Mouse (Mus musculus): ENCODE data around the gene Plpp1. TPM values are rescaled to one million over a fixed set of nuclear protein-coding genes. Genes with fewer than 3 reads are reported as not detected.
A peak's percentile ranks its signal among the peaks of the same experiment; 100 is the strongest.

Gene Plpp1
- polyA plus RNA-seq, 1 experiment from 2014 or later, result 20.6 TPM

GRCm38 (mm10) chr13:112761787-112762186 is 38.8 kb upstream of the Plpp1 start:
- ATAC-seq, result no peak
- 90% methylated on average over 1 of the region's 1 CpGs for WGBS
- no peaks in the 10 kb centered on the region for H3K4me1 ChIP-seq

GRCm38 (mm10) chr13:112762548-112762947 is 38.0 kb upstream of the Plpp1 start:
- H3K4me1 ChIP-seq, result no peaks in the 10 kb centered on the region
- WGBS, result 89% methylated on average over 4 of the region's 4 CpGs
- ATAC-seq, result no peak
- H3K9me3 ChIP-seq (replicated peaks), result peaks cover 15% of the 10 kb centered on the region
- H3K4me2 ChIP-seq, result no peak overlapping the region
- no peak overlapping the region for H3K4me3 ChIP-seq
- H3K27me3 ChIP-seq, result no peaks in the 10 kb centered on the region
- no peak overlapping the region for H3K9ac ChIP-seq
- H3K36me3 ChIP-seq (ENCODE audit: poor library complexity, severe bottlenecking), result no peaks in the 10 kb centered on the region; the same call in 1 of the 2 replicates
- no peak overlapping the region for H3K27ac ChIP-seq

More at GRCm38 (mm10) chr13:112761787-112762186, 38.8 kb upstream of the Plpp1 start:
- H3K36me3 ChIP-seq (ENCODE audit: poor library complexity, severe bottlenecking), result no peaks in the 10 kb centered on the region
- H3K4me3 ChIP-seq, result no peak overlapping the region
- no peak overlapping the region for H3K4me2 ChIP-seq
- H3K9ac ChIP-seq, result no peak overlapping the region
- H3K27me3 ChIP-seq, result no peaks in the 10 kb centered on the region
- peaks cover 9% of the 10 kb centered on the region; the same call in 1 of the 2 replicates for H3K9me3 ChIP-seq (replicated peaks)
- no peak overlapping the region for H3K27ac ChIP-seq

GRCm38 (mm10) chr13:112763531-112764091 is 37.0 kb upstream of the Plpp1 start:
- H3K9me3 ChIP-seq (replicated peaks), result peaks cover 19% of the 10 kb centered on the region
- 85% methylated on average over 10 of the region's 10 CpGs for WGBS
- no peak overlapping the region for H3K4me3 ChIP-seq
- no peak overlapping the region for H3K27ac ChIP-seq
- no peaks in the 10 kb centered on the region for H3K4me1 ChIP-seq
- no peak overlapping the region for H3K4me2 ChIP-seq
- H3K36me3 ChIP-seq (ENCODE audit: poor library complexity, severe bottlenecking), result peaks cover 2% of the 10 kb centered on the region; the same call in 1 of the 2 replicates
- no peaks in the 10 kb centered on the region for H3K27me3 ChIP-seq
- no peak for ATAC-seq
- H3K9ac ChIP-seq, result no peak overlapping the region

GRCm38 (mm10) chr13:112764556-112764955 is 36.0 kb upstream of the Plpp1 start:
- Histone ChIP-seq H3K4me2 (no peak overlapping the region), H3K27me3 (no peaks in the 10 kb centered on the region), H3K9me3 (replicated peaks) (peaks cover 19% of the 10 kb centered on the region), H3K4me3 (no peak overlapping the region), H3K4me1 (no peaks in the 10 kb centered on the region), H3K27ac (no peak overlapping the region), H3K36me3 (ENCODE audit: poor library complexity, severe bottlenecking) (peaks cover 2% of the 10 kb centered on the region; the same call in 1 of the 2 replicates), H3K9ac (no peak overlapping the region)
- no peak for ATAC-seq
- 90% methylated on average over 5 of the region's 5 CpGs for WGBS

DNA sequence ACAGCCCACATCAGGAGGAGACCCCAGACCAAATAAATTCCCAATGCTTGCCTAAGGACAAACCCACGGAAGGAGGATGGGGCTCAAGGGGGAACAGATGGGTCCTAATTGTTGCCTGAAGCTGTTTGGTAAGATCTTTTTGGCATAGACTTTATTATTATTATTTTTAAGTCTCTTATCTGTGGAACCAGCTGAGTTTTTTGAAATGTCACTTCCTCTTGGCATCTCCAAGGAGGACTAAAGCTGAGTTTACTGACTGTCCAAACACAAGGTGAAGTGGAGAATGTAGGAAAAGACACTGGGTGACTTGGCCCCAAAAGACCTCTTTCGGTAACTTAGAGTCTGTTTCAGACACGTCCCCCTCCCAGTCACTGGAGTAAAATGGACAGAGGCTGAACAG is 34.9 kb upstream of the Plpp1 start:
- H3K36me3 ChIP-seq (ENCODE audit: poor library complexity, severe bottlenecking), result peaks cover 2% of the 10 kb centered on the region; the same call in 1 of the 2 replicates
- H3K27me3 ChIP-seq, result no peaks in the 10 kb centered on the region
- H3K27ac ChIP-seq, result no peak overlapping the region
- no peak overlapping the region for H3K4me3 ChIP-seq
- 92% methylated on average over 3 of the region's 3 CpGs for WGBS
- peaks cover 3% of the 10 kb centered on the region for H3K4me1 ChIP-seq
- ATAC-seq, result no peak
- H3K9me3 ChIP-seq (replicated peaks), result peaks cover 19% of the 10 kb centered on the region
- no peak overlapping the region for H3K9ac ChIP-seq
- H3K4me2 ChIP-seq, result no peak overlapping the region

DNA sequence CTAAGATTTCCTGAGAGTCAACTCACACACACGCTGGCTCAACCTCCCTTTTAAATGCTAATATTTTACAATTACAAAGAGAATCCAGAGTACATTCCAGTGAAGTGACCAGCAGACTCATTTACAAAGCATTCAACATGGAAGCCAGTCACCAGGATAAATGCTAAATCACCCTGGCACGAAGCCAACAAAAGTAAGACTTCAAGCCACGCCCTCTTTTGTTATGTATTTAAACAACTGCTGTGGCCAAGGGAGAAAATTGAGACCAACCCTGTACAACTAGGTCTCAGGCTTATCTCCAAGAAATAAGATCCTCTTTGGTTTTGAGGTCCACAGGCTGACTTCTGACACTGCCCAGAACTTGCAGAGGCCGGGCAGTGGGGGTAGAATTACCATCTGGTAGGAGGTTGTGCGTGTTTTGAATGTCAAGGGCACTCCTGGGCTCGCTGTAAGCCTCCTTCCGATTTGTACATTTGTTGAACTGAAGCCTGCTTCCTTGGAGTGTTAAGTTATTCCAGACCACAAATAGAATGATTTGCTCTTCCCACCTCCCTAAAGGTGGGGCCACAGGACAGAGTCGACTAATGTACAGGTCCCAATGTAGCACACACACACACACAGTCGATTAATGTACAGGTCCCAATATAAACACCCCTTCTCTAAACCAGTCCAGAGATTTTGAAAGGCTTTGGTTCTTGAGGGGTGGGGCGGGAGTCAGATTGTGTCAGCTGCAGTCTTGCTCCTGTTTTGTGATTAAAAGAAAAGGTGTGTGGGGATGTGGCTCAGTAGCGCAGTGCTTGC is 29.9 kb upstream of the Plpp1 start:
- H3K4me3 ChIP-seq, result no peak overlapping the region
- ATAC-seq, result peak; percentile 30; the same call in 1 of the 2 replicates
- no peak overlapping the region for H3K9ac ChIP-seq
- no peaks in the 10 kb centered on the region for H3K27me3 ChIP-seq
- no peak overlapping the region for H3K4me2 ChIP-seq
- peaks cover 7% of the 10 kb centered on the region for H3K4me1 ChIP-seq
- H3K36me3 ChIP-seq (ENCODE audit: poor library complexity, severe bottlenecking), result peaks cover 2% of the 10 kb centered on the region; the same call in 1 of the 2 replicates
- peaks cover 19% of the 10 kb centered on the region for H3K9me3 ChIP-seq (replicated peaks)
- WGBS, result 33% methylated on average over 11 of the region's 11 CpGs
- H3K27ac ChIP-seq, result no peak overlapping the region

DNA sequence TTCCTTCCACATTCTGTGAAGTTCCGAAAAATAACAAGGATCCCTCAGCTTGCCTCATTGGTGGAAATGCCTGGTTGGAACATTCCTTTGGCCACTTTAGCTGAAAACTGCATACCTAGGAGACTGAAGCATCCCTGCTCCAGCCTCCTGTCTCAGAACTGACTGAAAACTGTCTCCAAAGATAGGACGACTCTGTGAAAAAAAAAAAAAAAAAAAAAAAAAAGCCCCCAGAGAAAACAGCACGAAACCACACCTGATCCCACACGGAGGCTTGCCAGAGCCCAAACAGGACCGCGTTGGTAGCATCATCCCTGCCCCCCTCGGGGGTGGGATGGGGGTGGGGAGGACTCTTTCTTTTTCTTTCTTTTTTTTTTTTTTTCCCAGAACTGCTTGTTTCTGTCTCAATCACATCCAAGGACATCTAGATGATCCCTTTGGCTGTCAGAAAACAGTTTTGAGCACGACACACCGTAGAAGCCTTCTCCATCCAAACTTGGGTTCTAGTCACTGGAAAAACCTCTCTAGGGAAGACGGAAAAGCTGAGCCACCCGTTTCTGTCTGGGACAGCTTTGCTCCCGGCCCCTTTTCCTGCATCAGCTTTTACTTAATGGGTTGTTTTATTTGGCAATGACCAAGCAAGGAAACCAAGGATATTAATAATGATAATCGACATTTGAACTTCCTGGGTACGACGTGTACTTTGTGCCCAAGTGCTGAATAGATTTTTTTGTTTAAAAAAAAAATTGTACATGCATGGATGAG is 29.0 kb upstream of the Plpp1 start:
- Histone ChIP-seq H3K9ac (no peak overlapping the region), H3K4me1 (peaks cover 7% of the 10 kb centered on the region), H3K4me2 (no peak overlapping the region), H3K9me3 (replicated peaks) (peaks cover 12% of the 10 kb centered on the region), H3K27me3 (no peaks in the 10 kb centered on the region), H3K27ac (no peak overlapping the region), H3K4me3 (no peak overlapping the region), H3K36me3 (ENCODE audit: poor library complexity, severe bottlenecking) (peaks cover 2% of the 10 kb centered on the region; the same call in 1 of the 2 replicates)
- no peak for ATAC-seq
- WGBS, result 52% methylated on average over 15 of the region's 15 CpGs

GRCm38 (mm10) chr13:112772252-112772651 is 28.3 kb upstream of the Plpp1 start:
- peaks cover 7% of the 10 kb centered on the region for H3K4me1 ChIP-seq
- H3K4me3 ChIP-seq, result no peak overlapping the region
- H3K27ac ChIP-seq, result no peak overlapping the region
- WGBS, result 82% methylated on average over 11 of the region's 11 CpGs
- H3K27me3 ChIP-seq, result no peaks in the 10 kb centered on the region
- peaks cover 7% of the 10 kb centered on the region for H3K9me3 ChIP-seq (replicated peaks)
- no peak overlapping the region for H3K9ac ChIP-seq
- H3K36me3 ChIP-seq (ENCODE audit: poor library complexity, severe bottlenecking), result peaks cover 2% of the 10 kb centered on the region; the same call in 1 of the 2 replicates
- ATAC-seq, result no peak
- H3K4me2 ChIP-seq, result no peak overlapping the region

DNA sequence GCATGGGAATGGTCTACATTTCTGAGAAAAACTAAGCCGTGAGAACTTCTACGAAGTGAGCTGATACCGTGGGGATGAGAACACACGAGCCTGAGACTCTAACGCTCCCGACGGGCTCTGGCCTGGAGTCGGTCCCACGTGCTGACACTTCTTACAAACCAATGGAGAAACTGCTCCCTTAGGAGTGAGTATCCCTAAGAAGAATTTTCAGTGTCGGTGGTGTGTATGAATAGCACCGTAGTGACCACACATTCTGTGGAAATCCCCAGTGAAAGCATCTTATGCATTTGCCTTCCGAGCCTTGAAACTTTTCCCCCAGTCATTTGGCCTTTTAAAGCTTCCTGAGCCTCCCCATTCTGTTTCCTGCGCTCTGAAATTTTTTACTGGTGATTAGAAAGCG is 27.7 kb upstream of the Plpp1 start:
- H3K27ac ChIP-seq, result no peak overlapping the region
- ATAC-seq, result no peak
- no peak overlapping the region for H3K9ac ChIP-seq
- H3K27me3 ChIP-seq, result no peaks in the 10 kb centered on the region
- WGBS, result 88% methylated on average over 14 of the region's 14 CpGs
- H3K4me2 ChIP-seq, result no peak overlapping the region
- H3K4me1 ChIP-seq, result peaks cover 7% of the 10 kb centered on the region
- peaks cover 1% of the 10 kb centered on the region; the same call in 1 of the 2 replicates for H3K9me3 ChIP-seq (replicated peaks)
- no peaks in the 10 kb centered on the region for H3K36me3 ChIP-seq (ENCODE audit: poor library complexity, severe bottlenecking)
- no peak overlapping the region for H3K4me3 ChIP-seq

DNA sequence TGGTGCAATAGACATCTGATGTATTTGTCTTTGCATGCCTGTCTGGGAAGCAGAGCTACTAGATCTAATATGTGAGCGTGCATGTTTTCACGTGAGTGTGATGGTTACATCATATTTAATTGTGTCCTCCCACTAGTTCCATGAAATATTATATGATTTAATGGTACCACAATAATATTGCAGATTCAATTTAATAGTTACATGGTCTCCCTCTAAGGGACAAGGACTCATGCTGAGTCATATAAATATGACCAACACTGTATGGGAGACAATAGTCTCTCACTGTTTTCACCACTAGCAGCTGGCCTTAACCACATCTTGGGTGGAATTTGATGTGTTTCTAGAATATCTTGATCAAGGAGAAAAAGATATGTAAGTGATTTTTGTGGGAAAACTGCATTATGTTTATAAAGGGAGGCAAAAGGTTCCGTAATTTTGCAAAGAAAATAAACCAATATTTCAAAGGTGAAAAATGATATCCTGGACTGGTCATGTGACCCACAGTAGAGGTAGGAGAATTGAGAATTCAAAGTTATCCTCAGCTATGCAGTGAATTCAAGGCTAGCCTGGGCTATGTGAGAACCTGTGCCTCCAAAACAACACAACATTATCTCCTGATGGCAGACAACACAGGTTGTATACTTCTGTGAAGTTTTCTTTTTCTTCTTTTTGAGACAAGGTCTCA is 26.5 kb upstream of the Plpp1 start:
- Histone ChIP-seq H3K9ac (no peak overlapping the region), H3K4me3 (no peak overlapping the region), H3K4me2 (no peak overlapping the region), H3K27ac (no peak overlapping the region), H3K9me3 (replicated peaks) (no peaks in the 10 kb centered on the region), H3K27me3 (no peaks in the 10 kb centered on the region), H3K4me1 (peaks cover 7% of the 10 kb centered on the region), H3K36me3 (ENCODE audit: poor library complexity, severe bottlenecking) (no peaks in the 10 kb centered on the region)
- WGBS, result 96% methylated on average over 3 of the region's 3 CpGs
- no peak for ATAC-seq

DNA sequence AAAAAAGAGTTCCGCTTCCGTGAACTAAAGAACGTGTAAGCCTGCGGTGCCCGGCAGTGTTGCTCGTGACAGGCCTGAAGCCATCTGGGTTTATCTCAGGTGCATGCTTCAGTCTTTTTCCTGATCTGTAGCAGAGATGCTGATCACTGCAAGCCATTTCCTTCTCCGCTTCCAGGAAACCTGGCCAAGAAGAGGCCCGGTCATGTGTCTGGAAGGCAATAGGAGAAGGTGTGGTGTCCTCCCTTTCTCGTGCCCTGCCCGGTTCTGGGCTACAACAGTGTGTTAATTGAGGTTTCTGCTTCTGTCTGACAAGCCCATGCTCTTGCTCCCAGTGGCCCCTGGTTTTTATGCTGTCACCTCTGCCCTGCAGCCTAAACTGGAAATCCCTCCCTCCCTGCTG is 24.7 kb upstream of the Plpp1 start:
- no peak for ATAC-seq
- Histone ChIP-seq H3K4me2 (no peak overlapping the region), H3K27me3 (no peaks in the 10 kb centered on the region), H3K4me3 (no peak overlapping the region), H3K36me3 (ENCODE audit: poor library complexity, severe bottlenecking) (no peaks in the 10 kb centered on the region), H3K9ac (no peak overlapping the region), H3K9me3 (replicated peaks) (no peaks in the 10 kb centered on the region), H3K4me1 (peaks cover 1% of the 10 kb centered on the region; the same call in 1 of the 2 replicates), H3K27ac (no peak overlapping the region)
- 91% methylated on average over 10 of the region's 10 CpGs for WGBS

Data from forebrain, embryonic 13.5 days (tissue).